Mouse (Mus musculus) lung, postnatal 0 days (tissue): ENCODE measurements around the gene Tarm1. TPM values are rescaled to one million over a fixed set of nuclear protein-coding genes. Genes with fewer than 3 reads are reported as not detected.

Experiments used
- ATAC-seq: fragments of 200-750 bp; cut with Nextera tagmentation; 2 replicates; pipeline ENCODE4 v1.8.0; 2017; ENCODE audit warnings: moderate library complexity
- DNase-seq: peaks from one replicate; pipeline ENCODE4 v3.0.0-alpha.2; 2016; ENCODE audit warnings: low spot score
- H3K27ac ChIP-seq: fragments of 300-500 bp; sonication (generic); 2 replicates; pipeline ENCODE4 v1.5.1; 2014; ENCODE audit warnings: antibody characterized with exemption, mild to moderate bottlenecking, low read length, mixed read lengths
- H3K27me3 ChIP-seq: fragments of 300-500 bp; sonication (generic); replicated peaks from 2 replicates; pipeline ENCODE4 v1.6.1; 2014; ENCODE audit warnings: low read length, mixed read lengths; ENCODE audit not compliant: insufficient read depth
- H3K36me3 ChIP-seq: fragments of 300-500 bp; sonication (generic); 2 replicates; pipeline ENCODE4 v1.6.1; 2014; ENCODE audit warnings: low read length, mixed read lengths; ENCODE audit not compliant: insufficient read depth
- H3K4me1 ChIP-seq: fragments of 300-500 bp; sonication (generic); 2 replicates; pipeline ENCODE4 v1.6.1; 2014; ENCODE audit warnings: antibody characterized with exemption, low read depth, low read length, mixed read lengths; ENCODE audit not compliant: insufficient read depth
- H3K4me2 ChIP-seq: fragments of 300-500 bp; sonication (generic); replicated peaks from 2 replicates; pipeline ENCODE4 v1.6.1; 2014; ENCODE audit warnings: low read depth, mild to moderate bottlenecking, low read length, moderate library complexity, mixed read lengths
- H3K4me3 ChIP-seq: fragments of 300-500 bp; sonication (generic); 2 replicates; pipeline ENCODE4 v1.5.1; 2014; ENCODE audit warnings: low read depth, low read length
- H3K9ac ChIP-seq: fragments of 300-500 bp; sonication (generic); replicated peaks from 2 replicates; pipeline ENCODE4 v1.6.1; 2014; ENCODE audit warnings: low read depth, mild to moderate bottlenecking
- H3K9me3 ChIP-seq: fragments of 300-500 bp; sonication (generic); 2 replicates; pipeline ENCODE4 v1.6.1; 2016; ENCODE audit warnings: low read length, mixed read lengths
- CTCF ChIP-seq: IDR thresholded peaks from 2 replicates; pipeline ENCODE4 v1.5.1; 2016; ENCODE audit warnings: antibody characterized with exemption, mild to moderate bottlenecking
- EP300 ChIP-seq: IDR thresholded peaks from 2 replicates; pipeline ENCODE4 v1.6.1; 2016; ENCODE audit warnings: antibody characterized with exemption, mild to moderate bottlenecking, control low read depth
- WGBS: fragments of 180-500 bp; shearing (Covaris S2); extraction: QIAGEN DNeasy Blood & Tissue Kit; methylation state at CpG from one replicate; pipeline ENCODE4 v1.1.7; 2014; 5-methylcytosine and 5-hydroxymethylcytosine counted together
- polyA plus RNA-seq: library from polyadenylated mRNA; unstranded; fragments of >200 nt; fragmentation: Nextera tagmentation; extraction: Ambion mirVana; gene quantifications from 2 replicates; pipeline ENCODE4 v1.2.1, GENCODE M21; 2015

Gene Tarm1
- polyA plus RNA-seq, 1 experiment from 2014 or later, result 0.36 TPM

GRCm38 (mm10) chr7:3446584-3446983, 55.8 kb downstream of the Tarm1 start:
- no peak for TF ChIP-seq EP300
- no peak for TF ChIP-seq CTCF
- Histone ChIP-seq H3K9ac (no peak overlapping the region), H3K27ac (no peak overlapping the region), H3K4me2 (no peak overlapping the region), H3K9me3 (no peaks in the 10 kb centered on the region), H3K4me1 (no peaks in the 10 kb centered on the region), H3K27me3 (no peaks in the 10 kb centered on the region), H3K36me3 (no peaks in the 10 kb centered on the region), H3K4me3 (no peak overlapping the region)
- ATAC-seq, result no peak
- 40% methylated on average over 3 of the region's 3 CpGs for WGBS
- DNase-seq, result no peak

- WGBS, result 61% methylated on average over 3 of the region's 3 CpGs
- Histone ChIP-seq H3K9me3 (no peaks in the 10 kb centered on the region), H3K36me3 (no peaks in the 10 kb centered on the region), H3K27ac (no peak overlapping the region), H3K4me1 (no peaks in the 10 kb centered on the region), H3K4me2 (no peak overlapping the region), H3K27me3 (no peaks in the 10 kb centered on the region), H3K4me3 (no peak overlapping the region), H3K9ac (no peak overlapping the region)
- TF ChIP-seq CTCF, result no peak
- TF ChIP-seq EP300, result no peak
- no peak for ATAC-seq
- no peak for DNase-seq
Observed at GRCm38 (mm10) chr7:3444678-3445077, 57.7 kb downstream of the Tarm1 start.

GRCm38 (mm10) chr7:3442476-3443062, 59.9 kb downstream of the Tarm1 start:
- no peak for TF ChIP-seq EP300
- no peak for TF ChIP-seq CTCF
- H3K9me3 ChIP-seq, result no peaks in the 10 kb centered on the region
- 77% methylated on average over 10 of the region's 10 CpGs for WGBS
- no peak for ATAC-seq
- no peaks in the 10 kb centered on the region for H3K36me3 ChIP-seq
- no peaks in the 10 kb centered on the region for H3K4me1 ChIP-seq
- no peak overlapping the region for H3K9ac ChIP-seq
- no peak overlapping the region for H3K27ac ChIP-seq
- peak; percentile 6 for DNase-seq
- no peak overlapping the region for H3K4me3 ChIP-seq
- no peak overlapping the region for H3K4me2 ChIP-seq
- no peaks in the 10 kb centered on the region for H3K27me3 ChIP-seq

GRCm38 (mm10) chr7:3440526-3440925, 61.9 kb downstream of the Tarm1 start:
- no peak overlapping the region for H3K9ac ChIP-seq
- H3K27ac ChIP-seq, result no peak overlapping the region
- no peak overlapping the region for H3K4me2 ChIP-seq
- ATAC-seq (no peak), DNase-seq (no peak)
- TF ChIP-seq EP300, result no peak
- no peak for TF ChIP-seq CTCF
- no peak overlapping the region for H3K4me3 ChIP-seq
- H3K27me3 ChIP-seq, result no peaks in the 10 kb centered on the region
- no peaks in the 10 kb centered on the region for H3K36me3 ChIP-seq
- 50% methylated on average over 8 of the region's 8 CpGs for WGBS
- H3K4me1 ChIP-seq, result no peaks in the 10 kb centered on the region
- H3K9me3 ChIP-seq, result no peaks in the 10 kb centered on the region

DNA sequence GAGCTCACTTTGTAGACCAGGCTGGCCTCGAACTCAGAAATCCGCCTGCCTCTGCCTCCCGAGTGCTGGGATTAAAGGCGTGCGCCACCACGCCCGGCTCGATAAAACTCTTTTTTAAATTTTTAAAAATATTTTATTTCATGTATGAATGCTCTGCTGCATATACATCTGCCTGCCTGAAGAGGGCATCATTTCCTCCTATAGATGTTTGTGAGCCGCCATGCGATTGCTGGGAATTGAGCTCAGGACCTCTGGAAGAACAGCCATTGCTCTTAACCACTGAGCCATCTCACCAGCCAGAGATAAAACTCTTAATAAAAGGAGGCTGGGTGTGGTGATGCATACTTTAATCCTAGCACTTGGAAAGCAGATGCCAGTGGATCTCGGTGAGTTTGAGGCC, 62.4 kb downstream of the Tarm1 start:
- H3K27me3 ChIP-seq, result no peaks in the 10 kb centered on the region
- no peak overlapping the region for H3K4me2 ChIP-seq
- H3K36me3 ChIP-seq, result no peaks in the 10 kb centered on the region
- DNase-seq (no peak), ATAC-seq (no peak)
- H3K27ac ChIP-seq, result no peak overlapping the region
- TF ChIP-seq CTCF (no peak), EP300 (no peak)
- no peak overlapping the region for H3K9ac ChIP-seq
- no peaks in the 10 kb centered on the region for H3K4me1 ChIP-seq
- H3K4me3 ChIP-seq, result no peak overlapping the region
- WGBS, result 86% methylated on average over 11 of the region's 11 CpGs
- H3K9me3 ChIP-seq, result no peaks in the 10 kb centered on the region

DNA sequence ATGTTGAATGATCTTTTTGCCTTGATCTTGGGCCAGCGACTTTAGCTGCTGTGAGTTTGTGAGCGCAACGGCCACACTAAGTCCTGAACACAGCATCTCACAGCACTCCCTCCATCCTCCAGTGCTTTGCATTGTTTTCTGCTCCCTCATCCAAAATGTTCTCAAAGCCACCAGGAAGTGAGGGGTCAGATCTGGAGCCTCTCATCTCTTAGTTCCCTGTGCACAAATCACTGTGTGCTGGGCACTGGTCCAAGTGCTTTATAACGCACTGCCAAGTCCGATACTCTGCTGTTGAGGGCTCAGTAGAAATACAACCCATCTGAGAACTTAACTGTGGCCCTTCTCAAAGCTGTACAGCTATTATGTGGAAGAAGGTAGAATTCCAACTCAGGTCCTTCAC, 64.5 kb downstream of the Tarm1 start:
- Histone ChIP-seq H3K36me3 (no peaks in the 10 kb centered on the region), H3K4me2 (no peak overlapping the region), H3K27me3 (no peaks in the 10 kb centered on the region), H3K9ac (no peak overlapping the region), H3K4me1 (no peaks in the 10 kb centered on the region), H3K27ac (no peak overlapping the region), H3K9me3 (no peaks in the 10 kb centered on the region), H3K4me3 (no peak overlapping the region)
- WGBS, result 32% methylated on average over 5 of the region's 5 CpGs
- ATAC-seq, result no peak
- no peak for DNase-seq
- TF ChIP-seq CTCF (no peak), EP300 (no peak)

Other genes starting within 250 kb of the Tarm1 start
- gene Myadm, start 213.5 kb downstream of the Tarm1 start, polyA plus RNA-seq, result 142 and 144 TPM in 2 replicates
- 0.21 and 0.58 TPM in 2 replicates for gene Prkcg, start 213.4 kb downstream of the Tarm1 start, polyA plus RNA-seq
- gene Cacng7, start 169.7 kb downstream of the Tarm1 start, polyA plus RNA-seq, result 0.25 and 0.48 TPM in 2 replicates
- gene Cacng8, start 111.9 kb downstream of the Tarm1 start, polyA plus RNA-seq, result 0.13 TPM in 1 of 2 replicates, not detected in the other
- not detected in 2 replicates for gene Cacng6, start 78.4 kb downstream of the Tarm1 start, polyA plus RNA-seq
- gene Oscar, start 113.5 kb upstream of the Tarm1 start, polyA plus RNA-seq, result 0.11 and 0.14 TPM in 2 replicates
- 443 and 505 TPM in 2 replicates for gene Ndufa3, start 114.7 kb upstream of the Tarm1 start, polyA plus RNA-seq
- 16.3 and 16.7 TPM in 2 replicates for gene Tfpt, start 127.3 kb upstream of the Tarm1 start, polyA plus RNA-seq
- 36.6 and 39.0 TPM in 2 replicates for gene Prpf31, start 127.4 kb upstream of the Tarm1 start, polyA plus RNA-seq
- 23.9 and 24.4 TPM in 2 replicates for gene Cnot3, start 142.6 kb upstream of the Tarm1 start, polyA plus RNA-seq
- 16.0 and 16.4 TPM in 2 replicates for gene Leng1, start 163.2 kb upstream of the Tarm1 start, polyA plus RNA-seq
- gene Tmc4, start 174.9 kb upstream of the Tarm1 start, polyA plus RNA-seq, result 60.3 and 69.0 TPM in 2 replicates
- 155 and 158 TPM in 2 replicates for gene Tsen34, start 190.2 kb upstream of the Tarm1 start, polyA plus RNA-seq
- 39.1 and 43.8 TPM in 2 replicates for gene Mboat7, start 190.9 kb upstream of the Tarm1 start, polyA plus RNA-seq
- 1,058 and 1,064 TPM in 2 replicates for gene Rps9, start 201.4 kb upstream of the Tarm1 start, polyA plus RNA-seq
- 4.7 and 5.3 TPM in 2 replicates for gene Pirb, start 217.8 kb upstream of the Tarm1 start, polyA plus RNA-seq